Mouse (Mus musculus): Measurements from ENCODE around the gene Ces2g.

Gene Ces2g

DNA sequence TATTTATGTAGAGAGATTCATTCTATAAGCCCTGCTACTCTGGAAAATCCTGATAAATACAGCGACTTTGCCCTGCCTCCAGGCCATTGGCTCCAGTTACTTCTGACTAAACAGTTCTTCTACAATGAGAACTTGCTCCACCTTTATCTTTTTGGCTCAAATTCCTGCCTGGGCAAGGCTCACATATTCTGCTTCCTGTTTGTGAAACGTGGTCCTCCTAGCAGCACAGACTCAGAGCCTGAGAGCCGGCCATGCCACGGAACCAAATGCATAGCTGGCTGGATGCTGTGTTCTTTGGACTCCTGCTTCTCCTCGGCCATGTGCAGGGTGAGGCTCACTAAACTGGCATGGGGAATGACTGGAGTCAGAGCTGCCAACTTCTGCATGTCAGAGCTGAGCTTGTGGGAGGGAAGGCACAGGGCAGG lies at the start of gene Ces2g:
TSS of gene Ces2g (plus strand) at position 182 of the 425 bp plus-strand sequence.
- DNase-seq (ENCODE audit: low spot score) = no peak

DNA sequence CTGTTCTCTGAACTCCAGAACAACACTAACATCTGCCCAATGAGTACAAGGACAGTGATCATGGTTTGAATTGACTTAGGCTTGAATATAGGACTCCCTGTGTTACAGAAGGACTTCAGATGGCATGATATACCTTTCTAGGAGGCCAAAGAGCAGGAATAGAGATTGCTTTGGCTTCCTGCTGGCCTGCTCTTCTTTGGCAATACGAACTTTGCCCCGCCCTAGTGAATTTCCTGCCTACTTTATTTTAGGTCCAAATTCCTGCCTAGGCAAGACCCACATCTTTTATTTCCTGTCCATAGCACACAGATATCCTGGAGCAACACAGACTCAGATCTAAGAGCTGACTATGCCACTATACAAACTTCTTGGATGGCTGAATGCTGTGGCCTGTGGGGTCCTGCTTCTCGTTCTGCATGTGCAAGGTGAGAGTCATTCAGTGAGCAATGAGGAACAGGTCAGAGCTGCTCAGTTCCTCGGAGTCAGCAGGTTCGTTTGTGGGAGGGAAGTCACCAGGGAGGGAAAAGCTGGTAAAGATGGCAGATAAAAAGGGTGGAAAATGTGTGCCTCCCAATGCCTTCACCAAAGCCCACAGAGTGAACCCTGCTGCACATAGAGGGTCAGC lies 35.4 kb upstream of the Ces2g start, which contains the start of gene Ces2e:
TSS of gene Ces2e (plus strand) at position 289 of the 625 bp plus-strand sequence.
- no peak for DNase-seq (ENCODE audit: low spot score)

DNA sequence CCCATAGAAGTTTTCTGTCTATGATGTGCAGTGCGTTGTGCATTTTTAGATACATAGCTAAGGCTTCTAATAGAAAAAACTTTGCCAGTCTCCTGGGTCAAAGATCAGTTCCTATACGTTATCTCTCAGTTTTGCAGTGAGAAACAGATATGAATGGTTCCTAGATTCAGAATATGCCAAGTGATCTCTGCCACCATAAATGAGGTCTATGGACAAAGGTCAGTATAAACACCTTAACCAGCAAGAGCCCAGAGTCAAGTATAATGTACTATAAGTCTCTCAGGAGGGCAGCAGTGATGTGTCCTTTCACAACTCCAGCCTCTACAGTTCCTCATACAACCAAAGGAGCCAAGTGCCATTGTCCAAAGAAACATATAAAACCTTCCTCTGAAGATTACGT lies 34.2 kb upstream of the Ces2g start:
- no peak for DNase-seq (ENCODE audit: low spot score)

DNA sequence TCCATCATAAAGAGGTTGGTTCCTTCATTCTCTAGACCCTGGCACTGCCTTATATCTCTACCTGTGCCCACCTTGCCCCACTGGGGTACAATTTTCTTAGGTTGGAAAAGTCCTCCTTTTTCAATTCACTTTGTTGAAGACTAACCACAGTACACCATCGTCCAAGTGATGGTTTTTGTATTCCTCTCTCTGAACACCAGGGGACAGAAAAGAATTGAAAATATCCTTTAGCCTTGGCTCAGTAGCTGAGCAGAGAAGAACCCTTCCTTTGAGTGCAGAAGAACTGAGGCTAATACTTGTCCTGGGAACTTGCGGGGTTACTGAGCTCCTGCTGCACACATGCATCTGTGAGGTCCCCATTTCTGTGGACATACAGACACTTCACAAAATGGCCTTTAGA lies 16.9 kb upstream of the Ces2g start:
- DNase-seq (ENCODE audit: low spot score) = no peak

DNA sequence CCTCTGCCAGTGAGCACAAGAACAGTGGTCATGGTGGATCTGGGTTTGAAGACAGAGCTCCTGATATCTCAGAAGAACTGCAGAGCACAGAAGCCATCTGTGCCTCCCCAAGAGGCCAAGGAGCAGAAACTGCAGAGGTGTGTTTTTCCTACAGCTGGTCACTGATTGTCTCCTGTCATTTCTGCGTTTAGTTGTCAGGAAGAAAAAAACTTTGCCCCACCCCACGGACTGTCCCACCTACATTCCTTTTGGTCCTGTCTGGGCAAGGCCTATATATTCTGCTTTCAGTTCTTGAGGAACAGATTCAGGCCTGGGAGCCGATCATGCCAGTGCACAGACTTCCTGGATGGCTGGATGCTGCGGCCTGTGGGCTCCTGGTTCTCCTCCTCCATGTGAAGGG lies 14.5 kb upstream of the Ces2g start, which contains the start of gene Ces2f:
TSS of gene Ces2f (plus strand) at position 301 of the 400 bp plus-strand sequence.
- DNase-seq (ENCODE audit: low spot score) = no peak

DNA sequence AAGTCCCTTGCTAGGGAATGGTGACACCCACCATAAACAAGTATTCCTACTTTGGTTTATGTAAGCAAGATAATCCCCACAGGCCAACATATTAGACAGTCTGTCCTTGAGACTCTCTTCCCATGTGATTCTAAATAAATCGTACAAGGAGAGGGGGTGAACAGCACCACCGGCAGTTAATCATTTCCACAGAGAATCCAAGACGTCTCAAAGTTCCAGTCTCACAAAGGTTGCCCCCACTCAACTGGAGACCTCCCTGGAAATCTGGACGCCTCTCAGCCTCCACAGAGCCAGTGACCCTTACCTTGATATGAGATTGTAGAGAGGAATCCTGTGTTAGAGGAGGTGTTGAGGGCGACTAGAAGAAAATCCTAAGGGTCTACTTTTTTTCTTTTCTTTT lies 12.5 kb upstream of the Ces2g start:
- DNase-seq (ENCODE audit: low spot score) = no peak

DNA sequence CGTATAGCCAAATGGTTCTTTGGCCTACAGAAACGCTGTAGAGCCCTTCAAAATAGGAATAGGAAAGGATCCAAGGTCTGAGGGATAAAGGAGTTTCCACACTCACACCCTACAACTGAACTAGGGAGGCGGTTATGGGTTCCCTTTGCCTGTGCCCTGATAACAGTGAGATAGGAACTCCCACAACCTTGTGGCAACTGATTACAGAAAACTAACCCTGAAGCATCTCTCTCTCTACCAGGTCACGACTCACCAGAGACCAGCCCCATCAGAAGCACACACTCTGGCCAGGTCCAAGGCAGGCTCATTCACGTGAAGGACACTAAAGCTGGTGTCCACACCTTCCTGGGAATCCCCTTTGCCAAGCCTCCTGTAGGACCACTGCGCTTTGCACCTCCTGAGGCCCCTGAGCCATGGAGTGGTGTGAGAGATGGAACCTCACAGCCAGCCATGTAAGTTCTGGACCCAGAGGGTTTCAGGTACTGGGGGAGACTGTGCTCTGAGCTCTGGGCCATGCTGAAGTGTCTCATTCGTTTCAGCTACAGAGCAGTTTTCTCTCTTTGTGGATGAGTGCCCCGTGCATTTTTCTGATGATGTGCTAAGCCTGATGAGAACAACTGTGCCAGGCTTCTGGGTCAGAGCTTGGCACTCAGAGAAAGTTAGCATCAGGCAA lies 847 bp downstream of the Ces2g start:
- no peak for DNase-seq (ENCODE audit: low spot score)

DNA sequence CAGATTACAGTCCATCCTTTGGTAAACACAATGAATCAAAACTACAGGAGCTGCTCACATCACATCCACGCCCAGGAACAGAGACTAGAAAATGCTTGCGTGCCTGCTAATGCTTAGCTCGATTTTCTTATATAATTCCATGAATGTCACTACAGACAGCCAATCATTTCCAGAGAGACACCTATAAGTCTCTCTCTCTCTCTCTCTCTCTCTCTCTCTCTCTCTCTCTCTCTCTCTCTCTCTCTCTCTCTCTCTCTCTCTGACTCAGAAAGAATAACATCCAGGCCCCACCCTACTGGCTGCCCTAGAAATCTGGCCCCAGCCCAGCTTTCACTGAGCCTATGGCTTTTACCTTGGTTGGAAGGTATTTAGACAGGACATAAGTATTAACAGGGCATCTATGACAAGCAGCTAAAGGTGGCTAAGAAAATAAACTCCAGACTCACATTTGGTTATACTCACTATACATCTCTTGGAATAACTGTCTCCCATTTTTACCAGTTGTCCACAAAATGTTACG lies 1.9 kb downstream of the Ces2g start:
- no peak for DNase-seq (ENCODE audit: low spot score)

DNA sequence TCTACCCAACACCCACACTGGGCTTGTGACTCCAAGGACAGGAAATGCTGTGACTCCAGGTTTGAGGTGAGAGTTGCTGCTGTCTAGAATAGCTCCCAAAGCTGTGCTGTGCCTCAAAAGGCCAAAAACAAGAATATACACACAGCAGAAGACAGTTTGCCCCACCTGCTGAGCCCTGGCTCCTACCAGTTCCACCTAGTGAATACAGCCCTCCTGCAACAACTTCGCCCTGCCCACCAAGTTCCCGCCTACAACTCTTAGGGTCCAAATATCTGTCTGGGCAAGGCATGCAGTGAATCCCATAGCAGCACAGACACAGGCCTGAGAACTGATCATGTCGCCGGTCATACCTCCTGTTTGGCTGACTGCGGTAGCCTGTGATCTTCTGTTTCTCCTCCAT lies 22.6 kb downstream of the Ces2g start:
- DNase-seq (ENCODE audit: low spot score) = no peak

DNA sequence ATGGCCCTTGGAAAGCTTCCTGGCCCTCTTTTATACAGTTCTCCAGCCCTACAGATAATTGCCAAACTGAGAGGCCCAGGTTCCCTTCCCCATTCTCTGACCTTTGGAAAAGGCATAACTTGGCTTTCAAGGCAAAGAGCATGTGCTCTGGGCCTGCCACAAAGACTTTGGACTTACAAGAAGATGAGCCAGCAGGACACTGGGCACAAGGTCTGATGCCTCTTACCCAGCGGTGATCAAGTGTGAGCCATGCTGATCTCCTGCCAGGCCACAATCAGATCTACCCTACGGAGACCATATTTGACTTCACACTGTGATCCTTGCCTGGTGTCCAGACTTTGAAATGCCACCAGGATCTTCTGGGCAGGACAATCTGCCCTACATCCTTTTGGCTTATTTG lies 23.4 kb downstream of the Ces2g start:
- no peak for DNase-seq (ENCODE audit: low spot score)

DNA sequence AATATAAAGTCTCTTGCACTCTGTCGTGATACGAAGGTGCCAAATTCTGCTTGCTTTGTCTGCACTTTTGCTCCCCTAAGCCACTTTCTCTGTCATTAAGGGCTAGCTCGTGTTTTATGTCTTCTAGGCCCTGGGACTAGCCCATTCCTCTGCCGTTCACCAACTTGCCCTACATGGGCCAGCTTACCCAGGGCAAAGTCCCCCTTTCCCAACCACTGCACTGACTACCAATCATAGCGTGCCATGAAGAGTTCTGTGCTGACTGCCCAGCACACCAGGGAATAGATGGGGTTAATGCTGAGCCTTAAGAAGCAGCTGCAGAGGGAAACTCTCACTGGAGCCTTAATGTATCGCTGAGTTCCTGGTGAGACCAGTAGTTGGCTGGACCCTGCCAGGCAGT lies 36.7 kb downstream of the Ces2g start:
- DNase-seq (ENCODE audit: low spot score) = no peak

DNA sequence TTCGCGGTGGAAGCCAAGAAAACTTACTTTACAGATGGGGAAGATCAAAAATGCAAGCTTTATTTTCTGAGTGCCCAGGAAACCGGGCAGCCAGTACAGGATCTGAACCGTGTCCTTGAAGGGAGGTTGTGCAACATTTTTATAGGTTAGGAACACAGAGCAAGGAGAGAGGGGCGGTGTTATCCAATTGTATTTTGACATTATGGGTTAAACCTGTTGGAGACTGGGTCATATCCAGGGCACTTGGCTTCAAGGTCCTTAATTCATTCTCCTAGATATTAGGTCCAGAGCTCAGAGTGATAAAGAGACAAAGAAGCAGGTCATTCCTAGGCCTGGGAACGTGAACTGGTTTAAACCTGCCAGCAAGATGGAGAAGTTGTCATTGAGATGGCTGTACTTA lies 37.7 kb downstream of the Ces2g start:
- DNase-seq (ENCODE audit: low spot score) = no peak

DNA sequence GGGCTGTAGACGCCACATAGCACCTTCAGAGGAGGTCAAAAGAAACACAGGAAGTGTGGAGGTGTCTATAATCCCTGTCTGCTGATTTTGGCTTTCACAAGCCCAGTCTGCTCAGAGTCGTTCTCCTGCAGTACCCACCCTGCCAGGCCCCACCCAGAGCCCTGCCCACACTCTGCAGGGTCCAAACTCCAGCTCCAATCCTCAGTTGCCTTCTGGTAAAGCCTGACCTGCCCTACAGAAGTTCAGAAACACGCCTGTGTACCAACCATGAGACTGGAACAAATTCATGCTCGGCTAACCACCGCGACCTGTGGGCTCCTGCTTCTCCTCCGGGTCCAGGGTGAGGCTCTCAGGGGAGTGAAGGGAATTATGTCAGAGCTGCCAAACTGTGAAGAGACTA lies 39.1 kb downstream of the Ces2g start, which contains the start of gene Ces2h:
TSS of gene Ces2h (plus strand) at position 268 of the 400 bp plus-strand sequence.
- DNase-seq (ENCODE audit: low spot score) = no peak

DNA sequence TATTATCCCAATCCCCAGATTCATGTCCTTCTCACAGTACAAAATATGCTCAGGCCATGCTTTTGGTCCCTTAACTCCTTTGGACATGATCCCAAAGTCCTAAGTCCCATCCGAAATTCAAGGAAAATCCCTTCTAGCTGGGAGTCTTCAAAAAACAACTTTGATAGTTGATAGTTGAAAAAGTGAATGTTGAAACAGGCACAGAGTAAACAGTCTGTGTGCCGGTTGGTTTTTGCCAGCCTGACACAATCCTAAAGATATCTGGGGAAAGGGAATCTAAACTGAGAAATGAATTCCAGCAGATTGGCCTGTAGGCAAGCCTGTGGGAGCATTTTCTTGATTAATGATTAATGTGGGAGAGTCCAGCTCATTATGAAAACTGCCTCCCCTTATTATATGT lies 48.5 kb downstream of the Ces2g start:
- DNase-seq (ENCODE audit: low spot score) = no peak

DNA sequence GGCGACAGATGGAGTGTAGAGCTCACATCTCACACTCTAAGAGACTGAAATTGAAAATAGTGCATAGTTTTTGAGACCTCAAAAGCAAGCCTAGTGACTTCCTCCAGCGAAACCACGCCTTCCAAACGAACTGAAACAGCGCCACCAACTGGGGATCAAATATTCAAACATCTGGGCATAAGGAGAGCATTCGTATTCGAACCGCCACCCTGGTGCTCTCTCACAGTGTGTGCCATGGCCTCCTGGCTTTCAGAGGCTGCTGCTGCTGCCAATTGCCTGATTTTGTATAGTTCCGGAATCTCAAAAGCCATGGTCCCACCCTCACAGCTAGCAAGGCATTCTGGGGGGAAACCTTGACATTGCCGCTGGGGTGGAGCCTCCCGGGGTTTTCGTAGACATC lies 49.6 kb downstream of the Ces2g start:
- no peak for DNase-seq (ENCODE audit: low spot score)

DNA sequence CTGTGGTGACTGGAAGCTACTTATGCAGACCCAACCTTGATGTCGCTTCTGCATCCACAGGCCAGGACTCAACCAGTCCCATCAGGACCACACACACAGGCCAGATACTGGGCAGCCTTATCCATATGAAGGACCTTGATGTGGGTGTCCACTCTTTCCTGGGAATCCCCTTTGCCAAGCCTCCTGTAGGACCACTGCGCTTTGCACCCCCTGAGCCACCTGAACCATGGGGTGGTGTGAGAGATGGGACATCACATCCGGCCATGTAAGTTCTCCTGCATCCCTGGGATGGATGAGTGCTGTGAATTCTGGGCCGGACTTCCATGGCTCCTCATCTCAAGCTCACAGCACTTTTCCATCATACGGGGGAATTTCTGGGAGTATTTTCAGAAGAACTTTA lies 52.9 kb downstream of the Ces2g start:
- no peak for DNase-seq (ENCODE audit: low spot score)
